Mouse (Mus musculus) adrenal gland, postnatal 10 days (tissue): ENCODE data around the gene Hspb3. TPM values are rescaled to one million over a fixed set of nuclear protein-coding genes. Genes with fewer than 3 reads are reported as not detected.

Source experiments
- DNase-seq: peaks from one replicate; pipeline ENCODE4 v3.0.0; 2021; ENCODE audit warnings: mixed read lengths
- long read RNA-seq, 2 experiments: library from polyadenylated mRNA; stranded (forward); transcript quantifications; one replicate each; pipeline ENCODE4 v2.0.0; 2021
- total RNA-seq, 2 experiments: library from RNA; stranded (reverse); gene quantifications; 2 replicates each; pipeline ENCODE4 v1.2.3; 2021

Hspb3 gene
- 1 to 10 TPM; 2.0 to 7.1 TPM for total RNA-seq
- long read RNA-seq, experiment 1, partial matches to known transcripts, result 0 of 2 reads
- long read RNA-seq, experiment 1, other reads (novel, unspliced or antisense), result 0 of 2 reads
- long read RNA-seq, experiment 2, partial matches to known transcripts, result 0 of 1 reads
- long read RNA-seq, experiment 2, other reads (novel, unspliced or antisense), result 0 of 1 reads

GRCm38 (mm10) chr13:113663151-113663779 is at the start of gene Hspb3:
Gene Hspb3, minus strand, starts transcription at chr13:113663676.
- peak; percentile 53 for DNase-seq

DNA sequence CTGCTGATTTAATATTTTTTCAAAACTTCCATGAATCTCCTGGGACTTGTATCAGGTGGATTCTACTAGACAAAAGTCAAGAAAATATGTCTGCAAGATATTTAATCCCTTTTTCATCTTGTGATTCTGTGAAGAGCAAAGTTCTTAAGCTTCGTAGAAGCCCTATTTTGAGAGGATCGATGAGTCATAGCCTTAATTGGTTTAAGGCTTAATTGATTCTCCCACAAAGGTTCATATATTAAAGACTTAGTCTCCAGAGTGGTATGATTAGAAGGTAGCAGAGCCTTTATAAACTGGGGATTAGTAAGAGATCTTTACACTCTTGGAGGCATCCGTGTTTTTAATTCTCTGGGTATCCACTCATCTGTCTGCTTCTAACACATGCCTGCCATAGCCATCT is 49.7 kb upstream of the Hspb3 start:
- no peak for DNase-seq

GRCm38 (mm10) chr13:113706183-113706582 is 42.7 kb upstream of the Hspb3 start:
- no peak for DNase-seq

DNA sequence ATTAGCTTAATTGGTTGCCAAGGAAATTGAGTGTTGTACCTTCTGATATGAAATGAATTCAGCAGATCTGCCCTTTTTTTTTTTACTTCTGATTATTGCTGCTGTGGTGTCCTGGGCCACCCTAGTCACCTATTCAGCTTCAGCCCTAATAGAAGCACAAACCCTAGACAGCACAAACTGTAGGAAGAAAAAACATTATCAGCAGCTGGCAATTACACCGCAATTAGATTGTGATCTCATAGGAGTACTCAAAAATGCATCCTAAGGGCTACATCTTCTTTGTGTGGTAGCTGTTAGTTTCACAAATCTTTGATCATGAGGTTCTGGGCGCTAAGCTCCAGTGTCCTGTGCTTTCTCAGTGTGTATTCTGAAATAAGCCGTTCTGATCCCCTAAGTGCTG is 37.7 kb upstream of the Hspb3 start:
- no peak for DNase-seq

DNA sequence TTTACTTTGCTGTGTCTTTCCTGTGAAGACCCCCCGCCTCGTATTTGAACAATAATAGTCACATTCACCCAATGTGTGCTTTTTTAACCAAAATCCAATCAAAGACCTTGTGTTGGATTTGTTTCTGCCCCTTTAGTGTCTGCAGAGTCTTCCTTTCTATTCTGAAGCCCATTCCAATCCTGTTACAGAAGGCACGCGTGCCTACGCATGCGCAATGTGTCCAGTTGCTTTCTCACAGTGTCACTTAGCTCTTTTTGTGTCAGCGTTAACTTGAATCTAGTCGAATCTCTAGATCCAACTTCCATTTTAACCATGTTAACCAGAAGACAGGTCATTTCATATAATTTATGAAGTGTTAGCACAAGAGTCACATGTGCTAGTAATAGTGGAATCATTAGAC is 36.5 kb upstream of the Hspb3 start:
- no peak for DNase-seq

- no peak for DNase-seq
These were observed 36.0 kb upstream of the Hspb3 start for GRCm38 (mm10) chr13:113699415-113699873.

GRCm38 (mm10) chr13:113696838-113697321 is 33.4 kb upstream of the Hspb3 start:
- DNase-seq, result no peak

DNA sequence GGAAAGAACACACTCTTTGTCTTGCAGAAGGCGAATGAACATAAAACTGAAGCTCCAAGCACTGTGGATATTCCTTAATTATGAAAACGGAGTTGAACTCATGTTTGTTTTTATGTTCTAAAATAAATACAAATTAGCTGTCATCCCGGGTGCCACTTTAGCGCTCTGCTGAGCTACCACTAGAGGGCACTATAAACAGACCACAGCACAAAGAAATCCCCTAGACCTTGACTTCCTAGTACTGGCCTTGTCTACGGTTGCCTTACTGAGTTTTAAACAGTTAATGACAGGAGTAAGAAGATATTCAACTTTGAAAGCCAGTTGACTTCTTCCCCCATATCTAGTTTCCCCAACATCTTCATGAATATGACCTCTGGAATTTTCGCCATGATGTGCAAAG is 29.9 kb upstream of the Hspb3 start:
- DNase-seq, result peak; percentile 54

DNA sequence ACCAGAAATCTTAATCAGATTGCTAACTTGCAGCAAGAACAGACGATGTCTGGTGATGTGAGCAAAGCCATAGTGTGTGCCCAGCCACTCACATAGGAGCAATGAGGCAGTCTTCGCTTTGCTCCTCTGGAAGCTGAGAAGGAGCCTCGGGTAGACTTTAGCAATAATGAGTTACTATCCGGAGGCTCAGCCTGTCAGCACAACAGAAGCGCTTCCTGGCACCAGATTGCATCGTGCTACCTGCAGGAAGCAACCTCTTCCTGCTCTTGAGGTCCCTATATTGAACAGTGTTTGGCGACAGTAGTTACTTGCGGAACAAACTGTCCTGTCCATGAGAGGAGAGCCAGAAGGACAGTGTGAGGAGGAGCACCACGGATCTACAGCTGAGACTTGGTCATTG is 28.2 kb upstream of the Hspb3 start:
- no peak for DNase-seq

DNA sequence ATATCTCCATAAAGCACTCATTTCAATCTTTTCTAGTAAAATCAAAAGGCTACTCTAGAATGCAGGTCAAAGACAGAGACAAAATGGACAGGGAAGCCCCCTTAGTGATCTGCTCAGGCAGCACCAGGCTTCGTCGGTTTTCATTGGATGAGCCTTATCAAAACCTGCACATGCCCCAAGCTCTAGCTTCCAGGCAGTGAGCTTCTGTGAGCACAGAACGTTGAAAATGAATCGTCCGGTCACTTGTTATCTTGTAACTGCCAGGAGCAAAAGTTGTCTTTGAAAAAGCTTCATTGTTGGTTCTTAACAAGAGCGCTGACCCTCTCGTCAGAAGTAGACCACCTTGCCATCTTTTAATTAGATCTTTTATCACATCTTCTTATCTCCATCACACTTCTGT is 26.4 kb upstream of the Hspb3 start:
- DNase-seq, result no peak

DNA sequence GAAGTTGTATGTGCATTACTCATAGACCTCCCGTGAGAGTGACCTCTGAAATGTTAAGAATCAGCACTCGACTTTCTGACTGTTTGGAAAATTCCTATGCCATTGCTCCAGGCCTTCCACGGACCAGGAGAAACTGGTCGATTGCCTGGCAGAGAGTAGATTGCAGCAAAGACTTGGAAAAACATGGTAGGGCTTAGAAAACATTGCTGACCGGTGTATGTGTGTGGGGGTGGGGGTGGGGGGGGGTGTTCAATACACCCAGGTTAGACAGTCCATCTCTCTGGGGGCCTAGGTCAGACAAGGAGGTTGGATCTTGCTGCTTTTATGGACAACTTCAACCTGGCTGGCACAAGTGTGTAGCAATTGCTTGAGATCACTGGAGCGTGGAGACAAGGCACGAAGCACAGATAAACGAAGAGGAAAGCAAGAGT is 23.2 kb upstream of the Hspb3 start:
- DNase-seq, result no peak

GRCm38 (mm10) chr13:113682821-113683220 is 19.3 kb upstream of the Hspb3 start:
- DNase-seq, result no peak

- DNase-seq, result no peak
These were observed 17.2 kb upstream of the Hspb3 start for GRCm38 (mm10) chr13:113680646-113681045.

DNA sequence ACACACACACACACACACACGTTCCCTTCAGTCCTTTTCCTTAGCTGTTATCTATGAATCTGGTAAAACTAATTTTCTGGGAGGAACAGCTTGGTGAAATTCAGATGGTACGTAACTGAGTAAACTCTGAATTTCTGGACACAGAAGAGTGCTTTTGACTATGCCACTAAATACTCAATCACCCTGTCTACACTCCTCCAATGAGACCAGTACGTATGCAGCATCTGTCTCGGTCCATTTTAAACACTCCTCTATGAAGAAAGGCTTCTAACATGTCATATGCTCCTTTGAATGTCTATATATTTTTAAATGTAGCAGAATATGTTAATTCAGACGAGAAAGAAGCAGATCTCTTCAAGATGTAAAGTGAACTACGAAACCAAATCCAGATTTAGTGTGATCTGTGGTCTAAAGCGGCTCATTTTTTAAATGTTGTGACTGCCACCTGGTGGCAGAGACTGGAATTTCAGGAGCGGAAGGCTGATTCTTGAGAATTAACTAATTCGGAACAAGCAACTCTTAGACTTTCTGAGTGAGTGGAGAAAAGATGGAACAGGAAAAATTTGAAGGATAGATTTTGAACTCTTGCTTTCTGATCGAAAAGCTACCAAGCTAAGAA is 6.1 kb upstream of the Hspb3 start:
- DNase-seq, result peak; percentile 75

GRCm38 (mm10) chr13:113663883-113664282 is 407 bp upstream of the Hspb3 start:
- DNase-seq, result no peak

DNA sequence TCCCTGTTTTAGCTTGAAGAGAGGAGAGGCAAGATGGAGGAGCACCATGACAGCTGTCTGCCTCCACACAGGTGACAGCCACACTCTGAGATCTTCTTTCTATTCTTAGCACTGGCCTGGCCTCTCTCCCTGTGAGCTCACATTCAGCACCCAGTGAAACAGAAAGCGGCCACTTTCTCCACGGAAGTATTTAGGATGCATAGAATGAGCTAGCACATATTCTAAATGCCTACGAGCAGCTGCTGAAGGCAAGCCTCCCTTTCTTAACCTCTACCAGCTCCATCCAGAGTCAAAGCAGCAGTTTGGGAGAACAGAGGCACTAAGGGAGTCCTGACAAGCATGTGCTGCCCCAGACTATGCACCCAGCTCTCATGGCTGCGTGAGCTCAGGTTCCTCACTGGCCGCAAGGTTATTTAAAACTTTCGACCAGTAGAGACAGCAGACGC is 1.6 kb downstream of the Hspb3 start:
- DNase-seq, result no peak

DNA sequence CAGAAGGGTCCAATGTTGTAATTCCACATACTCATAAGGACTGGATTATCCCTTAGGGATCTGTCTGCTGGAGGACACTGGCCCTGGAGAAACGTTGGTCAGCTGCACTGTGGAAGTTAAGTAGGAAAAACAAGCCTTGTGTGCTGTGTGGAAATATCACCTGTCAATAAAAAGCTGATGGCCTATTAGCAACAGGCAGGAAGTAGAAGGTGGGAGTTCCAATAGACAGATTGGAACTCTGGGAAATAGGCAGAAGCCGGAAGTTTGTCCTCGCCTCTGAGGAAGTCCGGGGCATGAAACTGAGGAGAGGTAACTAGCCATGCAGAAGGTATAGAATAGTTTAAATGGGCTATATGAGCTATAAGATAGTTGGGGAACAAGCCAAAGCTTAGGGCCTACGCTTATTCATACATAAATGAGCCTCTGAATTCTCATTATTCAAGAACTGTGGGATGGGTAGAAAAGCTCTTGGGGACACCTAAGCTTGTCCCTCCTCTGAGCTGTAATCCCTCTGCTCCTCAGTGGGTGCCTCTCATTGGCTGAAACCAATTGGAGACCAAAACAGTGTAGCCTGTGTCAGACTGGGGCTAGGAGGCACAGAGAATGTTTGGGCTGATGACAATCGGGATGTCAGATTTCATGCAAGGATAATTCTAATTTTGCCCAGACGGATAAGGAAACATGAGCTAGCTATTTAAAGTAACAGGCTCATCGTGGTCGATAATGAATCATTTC is 2.7 kb downstream of the Hspb3 start:
- DNase-seq, result no peak

- DNase-seq, result no peak
These were observed 6.3 kb downstream of the Hspb3 start for GRCm38 (mm10) chr13:113657204-113657603.

DNA sequence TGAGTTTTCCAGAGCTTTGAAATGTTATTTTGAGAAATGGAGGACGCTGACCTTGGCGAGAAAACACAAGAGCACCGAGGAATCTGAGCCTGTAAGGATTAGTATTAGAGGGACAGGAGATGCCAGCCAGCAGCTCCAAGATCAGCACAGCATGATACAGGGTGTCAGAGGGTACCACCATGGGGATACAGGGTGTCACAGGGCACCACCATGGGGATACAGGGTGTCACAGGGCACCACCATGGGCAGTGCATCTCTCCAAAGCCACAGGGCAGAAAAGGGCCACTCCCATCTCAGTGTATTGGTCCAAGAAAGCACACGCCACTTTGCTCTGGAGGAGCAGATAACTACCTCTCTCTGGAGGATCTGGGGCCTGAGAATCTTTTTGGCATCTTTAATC is 6.8 kb downstream of the Hspb3 start:
- no peak for DNase-seq

DNA sequence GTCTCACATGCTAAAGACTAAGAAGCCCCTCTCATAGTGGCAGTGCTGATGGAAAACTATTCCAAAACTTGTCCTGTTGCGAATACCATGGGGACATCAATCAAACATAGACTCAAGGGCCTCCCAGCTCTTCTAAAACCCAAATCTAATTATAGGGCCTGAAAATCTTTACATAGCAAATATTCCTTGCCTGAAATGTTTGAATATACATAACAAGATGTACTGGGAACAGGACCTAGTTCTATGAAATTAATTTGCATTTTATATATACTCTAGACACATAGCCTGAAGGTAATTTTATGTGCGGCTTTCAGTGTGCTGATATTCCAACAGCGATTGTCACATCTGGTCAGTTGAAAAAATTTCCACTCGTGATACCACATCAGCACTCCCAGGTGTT is 8.0 kb downstream of the Hspb3 start:
- no peak for DNase-seq

DNA sequence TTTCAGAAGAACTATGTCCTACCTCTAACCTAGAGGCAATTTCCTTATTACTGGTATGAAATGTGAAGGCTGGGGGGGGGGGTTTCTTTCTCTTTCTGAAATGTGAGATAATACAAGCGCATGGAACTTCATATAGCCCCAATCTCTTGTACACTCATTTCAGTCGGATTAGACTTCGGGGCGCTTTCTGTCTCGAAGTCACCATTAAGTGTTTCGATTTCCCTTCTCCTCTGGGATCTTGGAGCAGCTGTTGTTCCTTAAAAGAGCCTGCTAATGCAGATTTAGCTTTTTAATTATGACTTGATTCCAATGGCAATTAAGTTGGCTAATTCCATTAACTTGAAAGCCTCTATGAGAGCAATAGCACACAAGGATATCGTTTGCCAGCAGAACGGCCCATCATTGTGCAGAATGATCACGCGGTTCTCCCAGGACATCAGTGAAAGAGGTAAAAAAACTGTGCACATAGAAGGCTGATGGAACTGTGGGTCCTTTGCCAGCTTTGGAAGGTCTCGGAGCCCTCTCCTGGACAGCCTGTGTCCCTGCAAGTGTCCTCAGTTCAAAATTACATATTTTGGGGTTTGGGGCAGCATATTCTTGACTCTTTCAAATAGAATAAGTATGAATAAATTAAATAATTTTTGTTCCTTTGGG is 22.4 kb downstream of the Hspb3 start:
- no peak for DNase-seq

DNA sequence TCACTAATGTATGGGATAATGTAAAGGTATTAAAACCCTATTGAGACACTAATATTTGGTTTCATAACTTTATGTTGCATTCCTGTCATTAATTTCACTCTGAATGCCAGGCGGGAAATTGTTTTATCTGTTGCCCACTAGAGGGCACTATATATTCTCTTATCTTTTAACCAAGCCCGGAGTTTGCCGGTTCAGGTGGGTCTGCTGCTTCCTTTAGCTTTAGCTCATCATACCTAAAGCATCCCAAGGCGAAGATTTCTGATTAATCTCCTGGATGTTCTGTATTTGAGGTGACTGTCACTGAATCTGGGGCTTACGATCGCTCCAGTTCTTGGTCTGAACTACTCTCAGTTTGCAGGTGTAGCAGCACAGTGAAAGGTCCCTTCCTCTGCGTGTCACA is 24.6 kb downstream of the Hspb3 start:
- no peak for DNase-seq
